Mouse (Mus musculus): Measurements from ENCODE around the gene Atad1. TPM values are rescaled to one million over a fixed set of nuclear protein-coding genes. Genes with fewer than 3 reads are reported as not detected.
A peak's percentile ranks its signal among the peaks of the same experiment; 100 is the strongest.

Gene Atad1
- polyA plus RNA-seq, 1 experiment from 2014 or later = 99.3 TPM

GRCm38 (mm10) chr19:32757831-32758792 lies 18.5 kb upstream of the Atad1 start:
- Histone ChIP-seq H3K9me3 (no peaks in the 10 kb centered on the region), H3K27me3 (peaks cover 12% of the 10 kb centered on the region), H3K36me3 (no peaks in the 10 kb centered on the region), H3K4me3 (peak overlapping the region; percentile 97), H3K9ac (replicated peaks) (peak overlapping the region; percentile 98), H3K27ac (replicated peaks) (peak overlapping the region; percentile 99), H3K4me1 (peaks cover 26% of the 10 kb centered on the region), H3K4me2 (replicated peaks) (peak overlapping the region; percentile 92)
- ATAC-seq (ENCODE audit: low FRiP score, low read depth) = peak; percentile 14
- WGBS = under 1% methylated on average over 51 of the region's 69 CpGs

- Histone ChIP-seq H3K9me3 (no peaks in the 10 kb centered on the region), H3K4me3 (peak within 1 kb of the TSS; percentile 97), H3K27me3 (peaks cover 12% of the 10 kb centered on the region), H3K27ac (replicated peaks) (peak within 1 kb of the TSS; percentile 99), H3K36me3 (no peaks in the 10 kb centered on the region), H3K4me1 (peaks cover 26% of the 10 kb centered on the region), H3K9ac (replicated peaks) (peak within 1 kb of the TSS; percentile 98), H3K4me2 (replicated peaks) (peak within 1 kb of the TSS; percentile 92)
- ATAC-seq (ENCODE audit: low FRiP score, low read depth) = peak; percentile 87
- WGBS = under 1% methylated on average over 70 of the region's 77 CpGs
Measured at GRCm38 (mm10) chr19:32756900-32757725, 17.5 kb upstream of the Atad1 start, which contains the start of gene Pten. Pten (plus strand) TSS chr19:32757497.

- Histone ChIP-seq H3K27ac (replicated peaks) (peak overlapping the region; percentile 99), H3K4me2 (replicated peaks) (peak overlapping the region; percentile 92), H3K9me3 (no peaks in the 10 kb centered on the region), H3K9ac (replicated peaks) (peak overlapping the region; percentile 98), H3K4me3 (peak overlapping the region; percentile 97), H3K36me3 (no peaks in the 10 kb centered on the region), H3K27me3 (peaks cover 12% of the 10 kb centered on the region), H3K4me1 (peaks cover 26% of the 10 kb centered on the region)
- ATAC-seq (ENCODE audit: low FRiP score, low read depth) = peak; percentile 53
- under 1% methylated on average over 14 of the region's 14 CpGs for WGBS
Measured at GRCm38 (mm10) chr19:32756636-32756899, 17.0 kb upstream of the Atad1 start.

- Histone ChIP-seq H3K4me2 (replicated peaks) (peak overlapping the region; percentile 92), H3K9ac (replicated peaks) (peak overlapping the region; percentile 98), H3K4me3 (peak overlapping the region; percentile 97), H3K4me1 (peaks cover 23% of the 10 kb centered on the region), H3K36me3 (no peaks in the 10 kb centered on the region), H3K27ac (replicated peaks) (peak overlapping the region; percentile 99), H3K27me3 (peaks cover 12% of the 10 kb centered on the region), H3K9me3 (no peaks in the 10 kb centered on the region)
- WGBS = under 1% methylated on average over 53 of the region's 53 CpGs
- ATAC-seq (ENCODE audit: low FRiP score, low read depth) = peak; percentile 79
Measured at GRCm38 (mm10) chr19:32755792-32756635, 16.4 kb upstream of the Atad1 start.

- peaks cover 12% of the 10 kb centered on the region for H3K27me3 ChIP-seq
- no peak for ATAC-seq (ENCODE audit: low FRiP score, low read depth)
- H3K4me2 ChIP-seq (replicated peaks) = peak overlapping the region; percentile 92
- H3K9ac ChIP-seq (replicated peaks) = peak overlapping the region; percentile 98; the same call in 1 of the 2 replicates
- peak overlapping the region; percentile 99 for H3K27ac ChIP-seq (replicated peaks)
- H3K4me3 ChIP-seq = peak overlapping the region; percentile 97
- peaks cover 18% of the 10 kb centered on the region for H3K4me1 ChIP-seq
- no peaks in the 10 kb centered on the region for H3K36me3 ChIP-seq
- H3K9me3 ChIP-seq = no peaks in the 10 kb centered on the region
- 4% methylated on average over 12 of the region's 12 CpGs for WGBS
Measured at GRCm38 (mm10) chr19:32755104-32755791, 15.7 kb upstream of the Atad1 start.

- Histone ChIP-seq H3K4me2 (replicated peaks) (peak overlapping the region; percentile 92), H3K4me3 (no peak overlapping the region), H3K9me3 (no peaks in the 10 kb centered on the region), H3K9ac (replicated peaks) (peak overlapping the region; percentile 28; the same call in 1 of the 2 replicates), H3K27me3 (peaks cover 12% of the 10 kb centered on the region), H3K27ac (replicated peaks) (no peak overlapping the region), H3K4me1 (peaks cover 16% of the 10 kb centered on the region), H3K36me3 (no peaks in the 10 kb centered on the region)
- WGBS = 15% methylated on average over 15 of the region's 15 CpGs
- ATAC-seq (ENCODE audit: low FRiP score, low read depth) = no peak
Measured at GRCm38 (mm10) chr19:32754188-32755000, 14.8 kb upstream of the Atad1 start.

GRCm38 (mm10) chr19:32753386-32753785 lies 13.8 kb upstream of the Atad1 start:
- H3K9me3 ChIP-seq = no peaks in the 10 kb centered on the region
- no peak for ATAC-seq (ENCODE audit: low FRiP score, low read depth)
- peaks cover 14% of the 10 kb centered on the region for H3K4me1 ChIP-seq
- no peak overlapping the region for H3K9ac ChIP-seq (replicated peaks)
- no peak overlapping the region for H3K4me2 ChIP-seq (replicated peaks)
- peaks cover 12% of the 10 kb centered on the region for H3K27me3 ChIP-seq
- 81% methylated on average over 3 of the region's 3 CpGs for WGBS
- no peak overlapping the region for H3K4me3 ChIP-seq
- no peaks in the 10 kb centered on the region for H3K36me3 ChIP-seq
- H3K27ac ChIP-seq (replicated peaks) = no peak overlapping the region

- Histone ChIP-seq H3K36me3 (no peaks in the 10 kb centered on the region), H3K27me3 (peaks cover 12% of the 10 kb centered on the region), H3K4me2 (replicated peaks) (no peak overlapping the region), H3K4me3 (no peak overlapping the region), H3K27ac (replicated peaks) (no peak overlapping the region), H3K9ac (replicated peaks) (no peak overlapping the region), H3K4me1 (peaks cover 14% of the 10 kb centered on the region), H3K9me3 (no peaks in the 10 kb centered on the region)
- ATAC-seq (ENCODE audit: low FRiP score, low read depth) = no peak
- WGBS = 89% methylated on average over 6 of the region's 6 CpGs
Measured at GRCm38 (mm10) chr19:32752357-32752756, 12.8 kb upstream of the Atad1 start.

GRCm38 (mm10) chr19:32749425-32749824 lies 9.8 kb upstream of the Atad1 start:
- Histone ChIP-seq H3K9ac (replicated peaks) (no peak overlapping the region), H3K9me3 (no peaks in the 10 kb centered on the region), H3K4me3 (no peak overlapping the region), H3K36me3 (no peaks in the 10 kb centered on the region), H3K4me2 (replicated peaks) (no peak overlapping the region), H3K27ac (replicated peaks) (no peak overlapping the region), H3K4me1 (peaks cover 5% of the 10 kb centered on the region; the same call in 1 of the 2 replicates), H3K27me3 (peaks cover 6% of the 10 kb centered on the region)
- 4% methylated on average over 6 of the region's 6 CpGs for WGBS
- no peak for ATAC-seq (ENCODE audit: low FRiP score, low read depth)

GRCm38 (mm10) chr19:32740641-32741345 lies 1.2 kb upstream of the Atad1 start:
- H3K9ac ChIP-seq (replicated peaks) = no peak overlapping the region
- ATAC-seq (ENCODE audit: low FRiP score, low read depth) = no peak
- WGBS = 90% methylated on average over 4 of the region's 4 CpGs
- H3K36me3 ChIP-seq = no peaks in the 10 kb centered on the region
- no peaks in the 10 kb centered on the region for H3K27me3 ChIP-seq
- no peak overlapping the region for H3K27ac ChIP-seq (replicated peaks)
- H3K9me3 ChIP-seq = no peaks in the 10 kb centered on the region
- no peak overlapping the region for H3K4me2 ChIP-seq (replicated peaks)
- H3K4me1 ChIP-seq = no peaks in the 10 kb centered on the region
- no peak overlapping the region for H3K4me3 ChIP-seq
